Comparison of ENCODE assay signal across 8 mouse cellular contexts in the genomic region with DNA sequence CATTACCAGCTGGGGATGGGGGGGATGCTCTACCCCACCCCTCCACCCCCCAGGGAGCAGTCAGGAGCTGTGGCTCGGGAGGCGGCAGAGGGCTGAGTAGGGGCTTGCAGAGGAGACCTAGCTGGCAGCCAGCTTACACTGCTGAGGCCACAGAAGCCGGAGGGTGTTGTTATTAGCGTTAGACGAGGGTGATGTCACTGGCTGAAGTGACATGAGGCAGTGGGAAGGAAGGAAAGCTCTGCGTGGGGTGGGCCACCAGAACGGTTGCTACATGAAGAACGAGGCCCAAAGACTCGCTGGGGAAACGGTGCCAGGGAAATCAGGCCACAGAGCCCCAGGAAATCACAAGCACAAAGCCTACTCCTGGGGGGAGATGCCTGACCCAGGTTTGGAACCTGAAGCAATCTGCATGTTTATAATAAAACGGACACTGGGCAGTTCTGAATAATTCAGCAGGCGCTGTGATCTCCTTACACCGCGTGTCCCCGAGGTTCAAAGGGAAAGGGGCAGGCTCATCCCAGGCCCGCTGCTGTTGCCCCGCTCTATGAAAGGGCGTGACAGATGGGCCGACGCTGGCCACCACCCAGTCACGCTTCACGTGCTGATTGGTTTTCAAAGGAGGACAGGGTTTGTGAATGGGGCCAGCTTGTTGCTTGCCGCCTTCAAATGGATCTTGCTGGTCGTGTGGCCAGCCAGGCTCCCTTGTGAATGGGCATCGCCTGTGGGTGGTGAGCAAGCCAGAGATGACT. TPM values are rescaled to one million over a fixed set of nuclear protein-coding genes. Genes with fewer than 3 reads are reported as not detected.
DNase-seq lines count a peak whose midpoint lies in the region; ATAC-seq and TF ChIP-seq lines count a peak whose summit lies in the region.
"Had no signal": no experiment of that assay in that cellular context is flagged by ENCODE, and none has a peak within 500 bp of the region (broad histone marks: within the 10 kb centered on the region; RNA-seq: fewer than 3 reads in every experiment).

No protein-coding gene starts in this region.

- no peaks in the 10 kb centered on the region for H3K27me3 ChIP-seq in embryonic facial prominence, embryonic 12.5 days
- H3K27me3 ChIP-seq in heart, embryonic 12.5 days (replicated peaks), result no peaks in the 10 kb centered on the region
- no peaks in the 10 kb centered on the region for H3K27me3 ChIP-seq in kidney, postnatal 0 days (ENCODE audit: insufficient read depth, low read length)
- H3K27me3 ChIP-seq in midbrain, embryonic 15.5 days (replicated peaks), result no peaks in the 10 kb centered on the region

- TF ChIP-seq CTCF in kidney, postnatal 0 days (IDR thresholded peaks at IDR 0.05; ENCODE audit: low read depth), result no peak

- H3K9ac ChIP-seq in embryonic facial prominence, embryonic 12.5 days, result peak overlapping the region; percentile 3; the same call in 1 of the 2 replicates
- peak overlapping the region; percentile 54 for H3K9ac ChIP-seq in heart, embryonic 12.5 days
- H3K9ac ChIP-seq in kidney, postnatal 0 days (ENCODE audit: low read depth, low read length), result no peak overlapping the region
- no peak overlapping the region; the same call in 1 of the 2 replicates for H3K9ac ChIP-seq in midbrain, embryonic 15.5 days

- DNase-seq in kidney, postnatal 0 days (ENCODE audit: low spot score), result peak; percentile 71
- peak; percentile 58 for DNase-seq in liver
- DNase-seq in urinary bladder, postnatal 4 days (ENCODE audit: low spot score in 2 of 2), result peak; percentile 53 to 67

- peak overlapping the region; percentile 40 for H3K4me2 ChIP-seq in embryonic facial prominence, embryonic 12.5 days (replicated peaks)
- peak overlapping the region; percentile 52 for H3K4me2 ChIP-seq in heart, embryonic 12.5 days
- H3K4me2 ChIP-seq in kidney, postnatal 0 days (ENCODE audit: low read length), result peak overlapping the region; percentile 30
- H3K4me2 ChIP-seq in midbrain, embryonic 15.5 days, result peak overlapping the region; percentile 46

- H3K9me3 ChIP-seq in embryonic facial prominence, embryonic 12.5 days, result no peaks in the 10 kb centered on the region
- 0 out of 2 replicates have a peak, but pooled peaks cover 4% of the 10 kb centered on the region for H3K9me3 ChIP-seq in heart, embryonic 12.5 days (replicated peaks)
- H3K9me3 ChIP-seq in kidney, postnatal 0 days (replicated peaks; ENCODE audit: low read length), result no peaks in the 10 kb centered on the region
- H3K9me3 ChIP-seq in midbrain, embryonic 15.5 days, result no peaks in the 10 kb centered on the region

- 2% methylated on average over 25 of the region's 25 CpGs for WGBS in embryonic facial prominence, embryonic 12.5 days
- 3% methylated on average over 25 of the region's 25 CpGs for WGBS in heart, embryonic 12.5 days
- 7% methylated on average over 25 of the region's 25 CpGs for WGBS in kidney, postnatal 0 days
- under 1% methylated on average over 25 of the region's 25 CpGs for WGBS in midbrain, embryonic 15.5 days

- no peaks in the 10 kb centered on the region for H3K36me3 ChIP-seq in embryonic facial prominence, embryonic 12.5 days
- H3K36me3 ChIP-seq in heart, embryonic 12.5 days, result no peaks in the 10 kb centered on the region
- H3K36me3 ChIP-seq in kidney, postnatal 0 days (ENCODE audit: insufficient read depth, low read length), result no peaks in the 10 kb centered on the region
- H3K36me3 ChIP-seq in midbrain, embryonic 15.5 days (replicated peaks), result no peaks in the 10 kb centered on the region

- H3K4me1 ChIP-seq in brown adipose tissue, adult 24 weeks (ENCODE audit: control insufficient read depth, insufficient read depth, insufficient read length, low read length), result peaks cover 3% of the 10 kb centered on the region
- peaks cover 28% of the 10 kb centered on the region for H3K4me1 ChIP-seq in embryonic facial prominence, embryonic 12.5 days
- peaks cover 38% of the 10 kb centered on the region for H3K4me1 ChIP-seq in heart, embryonic 12.5 days (replicated peaks)
- peaks cover 20% of the 10 kb centered on the region for H3K4me1 ChIP-seq in kidney, postnatal 0 days (replicated peaks; ENCODE audit: insufficient read depth, low read length)
- peaks cover 20% of the 10 kb centered on the region for H3K4me1 ChIP-seq in midbrain, embryonic 15.5 days

- H3K27ac ChIP-seq in brown adipose tissue, adult 24 weeks (replicated peaks; ENCODE audit: low read depth, low read length), result no peak overlapping the region
- H3K27ac ChIP-seq in embryonic facial prominence, embryonic 12.5 days, result peak overlapping the region; percentile 75
- H3K27ac ChIP-seq in heart, embryonic 12.5 days (ENCODE audit: poor library complexity, severe bottlenecking), result peak overlapping the region; percentile 84
- H3K27ac ChIP-seq in kidney, postnatal 0 days, result peak overlapping the region; percentile 21; the same call in 1 of the 2 replicates
- peak overlapping the region; percentile 81 for H3K27ac ChIP-seq in midbrain, embryonic 15.5 days

- ATAC-seq in embryonic facial prominence, embryonic 12.5 days (ENCODE audit: insufficient number of reproducible peaks, insufficient read depth, low FRiP score, low TSS enrichment), result peak; percentile 65; the same call in 1 of the 2 replicates
- ATAC-seq in heart, embryonic 12.5 days (ENCODE audit: insufficient number of reproducible peaks, low FRiP score), result peak; percentile 48; the same call in 1 of the 2 replicates
- ATAC-seq in kidney, postnatal 0 days (replicated peaks; ENCODE audit: low FRiP score, low read depth), result peak; percentile 38; the same call in 1 of the 2 replicates
- peak; percentile 93 for ATAC-seq in midbrain, embryonic 15.5 days (replicated peaks)

- peak overlapping the region; percentile 15; the same call in 1 of the 2 replicates for H3K4me3 ChIP-seq in brown adipose tissue, adult 24 weeks (ENCODE audit: insufficient read depth, low read depth, low read length)
- H3K4me3 ChIP-seq in embryonic facial prominence, embryonic 12.5 days, result peak overlapping the region; percentile 6
- peak overlapping the region; percentile 1; the same call in 1 of the 2 replicates for H3K4me3 ChIP-seq in heart, embryonic 12.5 days
- no peak overlapping the region for H3K4me3 ChIP-seq in kidney, postnatal 0 days (replicated peaks; ENCODE audit: low read depth, low read length)
- 0 out of 2 replicates have a peak overlapping the region, but pooled peaks have one; percentile 15 for H3K4me3 ChIP-seq in midbrain, embryonic 15.5 days
- H3K4me3 ChIP-seq: erythroblast, embryonic 14.5 days had no signal

RNA-seq across cellular contexts. Expression of a gene that starts 21.0 kb away (rescaled TPM):
- polyA plus RNA-seq in brown adipose tissue, adult 24 weeks (2012; ENCODE audit: insufficient read depth, insufficient read length, missing spikeins), result 42.7 and 48.6 TPM in 2 replicates
- polyA plus RNA-seq in embryonic facial prominence, embryonic 12.5 days (2016; fragmentation: Nextera tagmentation; extraction: Ambion mirVana), result 85.1 and 91.0 TPM in 2 replicates
- 54.0 and 54.6 TPM in 2 replicates for polyA plus RNA-seq in heart, embryonic 12.5 days (2016; fragmentation: Nextera tagmentation; extraction: Ambion mirVana)
- polyA plus RNA-seq in kidney, postnatal 0 days (2015; fragmentation: Nextera tagmentation; extraction: Ambion mirVana), result 62.4 and 68.5 TPM in 2 replicates
- polyA plus RNA-seq in midbrain, embryonic 15.5 days (2015; fragmentation: Nextera tagmentation; extraction: Ambion mirVana), result 16.5 and 18.6 TPM in 2 replicates

RNA-seq across cellular contexts. Expression of a gene that starts 43.0 kb away (rescaled TPM):
- polyA plus RNA-seq in brown adipose tissue, adult 24 weeks (2012; ENCODE audit: insufficient read depth, insufficient read length, missing spikeins), result not detected in 2 replicates
- polyA plus RNA-seq in embryonic facial prominence, embryonic 12.5 days (2016; fragmentation: Nextera tagmentation; extraction: Ambion mirVana), result 3.3 and 3.9 TPM in 2 replicates
- polyA plus RNA-seq in heart, embryonic 12.5 days (2016; fragmentation: Nextera tagmentation; extraction: Ambion mirVana), result 0.19 and 0.22 TPM in 2 replicates
- polyA plus RNA-seq in kidney, postnatal 0 days (2015; fragmentation: Nextera tagmentation; extraction: Ambion mirVana), result 0.07 and 0.10 TPM in 2 replicates
- polyA plus RNA-seq in midbrain, embryonic 15.5 days (2015; fragmentation: Nextera tagmentation; extraction: Ambion mirVana), result 2.2 and 3.2 TPM in 2 replicates

RNA-seq across cellular contexts. Expression of a gene that starts 56.4 kb away (rescaled TPM):
- polyA plus RNA-seq in brown adipose tissue, adult 24 weeks (2012; ENCODE audit: insufficient read depth, insufficient read length, missing spikeins), result 4.1 and 6.9 TPM in 2 replicates
- polyA plus RNA-seq in embryonic facial prominence, embryonic 12.5 days (2016; fragmentation: Nextera tagmentation; extraction: Ambion mirVana), result 21.8 and 23.9 TPM in 2 replicates
- 8.2 and 10.0 TPM in 2 replicates for polyA plus RNA-seq in heart, embryonic 12.5 days (2016; fragmentation: Nextera tagmentation; extraction: Ambion mirVana)
- 20.5 and 22.6 TPM in 2 replicates for polyA plus RNA-seq in kidney, postnatal 0 days (2015; fragmentation: Nextera tagmentation; extraction: Ambion mirVana)
- polyA plus RNA-seq in midbrain, embryonic 15.5 days (2015; fragmentation: Nextera tagmentation; extraction: Ambion mirVana), result 12.2 and 13.3 TPM in 2 replicates

Comparison
In these comparisons a context has a peak if more than half of its experiments do, and no peak if none do; other contexts are left out.
1. ATAC-seq: peak in every context shown above with its lines; median percentile 93 in midbrain, embryonic 15.5 days; 65 in embryonic facial prominence, embryonic 12.5 days; 48 in heart, embryonic 12.5 days; 38 in kidney, postnatal 0 days.
2. H3K9ac ChIP-seq: peak in embryonic facial prominence, embryonic 12.5 days (single experiment) and heart, embryonic 12.5 days (single experiment); none in kidney, postnatal 0 days (single experiment) and midbrain, embryonic 15.5 days (single experiment).
3. Peak in every context shown above with its lines, with median percentiles within 50 percentile points of each other: H3K4me2 ChIP-seq and DNase-seq.